Mouse (Mus musculus): ENCODE data around the gene Sardh. TPM values are rescaled to one million over a fixed set of nuclear protein-coding genes. Genes with fewer than 3 reads are reported as not detected.

The Sardh gene
- polyA plus RNA-seq, 1 experiment from 2014 or later, result 4.8 TPM

DNA sequence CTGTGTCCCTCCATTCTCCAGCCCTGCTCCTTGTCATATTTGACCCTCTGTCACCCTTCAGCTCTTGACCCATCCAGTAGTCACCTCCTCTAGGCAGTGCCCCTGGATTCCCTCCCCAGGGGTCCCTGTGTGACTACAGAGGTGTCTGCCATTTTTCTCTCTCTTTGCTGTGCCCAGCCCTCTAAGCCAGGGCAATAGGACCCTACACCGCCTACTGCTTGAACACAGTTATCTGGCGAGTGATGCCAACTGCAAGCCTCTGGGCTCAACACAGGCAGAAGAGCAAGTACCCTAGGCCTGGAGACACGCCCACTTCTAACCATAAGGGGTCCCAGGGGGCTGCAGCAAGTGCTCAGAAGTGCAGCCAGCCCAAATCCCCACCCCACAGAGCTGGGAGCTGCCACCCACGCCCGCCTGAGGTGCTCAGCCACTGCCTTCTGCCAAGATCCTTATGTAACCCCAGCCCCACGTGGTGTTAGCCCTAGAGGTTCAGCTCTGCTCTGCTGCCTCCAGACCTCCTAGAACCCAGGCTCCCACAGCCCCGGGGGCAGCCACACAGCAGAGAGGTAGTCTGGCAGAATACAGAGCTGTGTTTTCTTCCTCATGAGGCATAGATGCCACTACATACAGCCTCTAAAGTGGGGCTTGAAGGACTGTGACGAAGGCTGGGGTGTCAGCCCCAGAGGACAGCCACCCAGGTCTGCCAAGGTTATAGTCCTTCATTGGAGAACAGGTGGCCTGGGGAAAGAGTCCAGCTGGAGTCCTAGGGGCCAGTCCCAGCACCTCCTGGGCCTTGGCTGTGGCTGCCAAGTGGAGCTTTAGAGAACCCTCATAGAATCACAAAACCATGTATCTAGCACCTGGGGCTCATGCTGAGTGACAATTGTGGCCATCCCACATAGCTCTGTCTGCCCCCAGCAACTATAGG lies 35.9 kb downstream of the Sardh start:
- Histone ChIP-seq H3K36me3 (ENCODE audit: control insufficient read depth, insufficient read depth, low read length) (no peaks in the 10 kb centered on the region), H3K27me3 (ENCODE audit: control insufficient read depth, insufficient read depth, low read depth, low read length) (no peaks in the 10 kb centered on the region), H3K4me3 (ENCODE audit: low read depth, low read length) (no peak overlapping the region), H3K9me3 (replicated peaks; ENCODE audit: control insufficient read depth, low read length, poor library complexity, severe bottlenecking) (no peaks in the 10 kb centered on the region), H3K4me2 (ENCODE audit: low read length) (no peak overlapping the region), H3K27ac (ENCODE audit: low read length) (no peak overlapping the region), H3K9ac (ENCODE audit: low read depth, low read length) (no peak overlapping the region), H3K4me1 (ENCODE audit: control insufficient read depth, insufficient read depth, low read length) (no peaks in the 10 kb centered on the region)
- ATAC-seq, result no peak
- 71% methylated on average over 8 of the region's 8 CpGs for WGBS

DNA sequence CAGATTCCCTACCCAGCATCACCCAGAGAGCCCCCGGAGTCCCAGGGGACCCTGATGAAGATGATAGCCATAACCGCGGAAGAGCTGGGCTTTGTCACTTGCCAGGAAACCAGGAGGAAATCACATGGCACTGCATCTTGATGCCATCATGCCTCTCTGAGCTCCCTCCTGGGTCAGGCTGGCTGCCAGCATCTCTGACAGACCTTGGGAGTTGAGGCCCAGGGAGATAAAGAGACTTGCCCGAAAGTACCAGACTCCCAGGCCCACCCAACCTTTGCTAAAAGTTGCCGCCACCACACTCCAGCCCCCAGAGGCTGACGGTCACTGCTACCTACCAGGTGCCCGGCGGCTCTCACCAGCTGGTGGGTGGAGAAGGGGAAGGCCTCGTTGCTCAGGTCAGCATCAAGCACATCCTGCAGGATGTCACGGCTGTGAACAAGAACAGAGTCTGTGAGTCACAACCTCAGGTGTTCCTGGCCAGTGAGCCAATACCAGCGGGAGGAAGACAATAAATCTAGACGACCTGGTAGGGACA lies 37.4 kb downstream of the Sardh start:
- Histone ChIP-seq H3K27me3 (ENCODE audit: control insufficient read depth, insufficient read depth, low read depth, low read length) (no peaks in the 10 kb centered on the region), H3K4me1 (ENCODE audit: control insufficient read depth, insufficient read depth, low read length) (no peaks in the 10 kb centered on the region), H3K9ac (ENCODE audit: low read depth, low read length) (no peak overlapping the region), H3K4me3 (ENCODE audit: low read depth, low read length) (no peak overlapping the region), H3K4me2 (ENCODE audit: low read length) (no peak overlapping the region), H3K9me3 (replicated peaks; ENCODE audit: control insufficient read depth, low read length, poor library complexity, severe bottlenecking) (no peaks in the 10 kb centered on the region), H3K36me3 (ENCODE audit: control insufficient read depth, insufficient read depth, low read length) (no peaks in the 10 kb centered on the region), H3K27ac (ENCODE audit: low read length) (no peak overlapping the region)
- ATAC-seq, result no peak
- 82% methylated on average over 12 of the region's 12 CpGs for WGBS

DNA sequence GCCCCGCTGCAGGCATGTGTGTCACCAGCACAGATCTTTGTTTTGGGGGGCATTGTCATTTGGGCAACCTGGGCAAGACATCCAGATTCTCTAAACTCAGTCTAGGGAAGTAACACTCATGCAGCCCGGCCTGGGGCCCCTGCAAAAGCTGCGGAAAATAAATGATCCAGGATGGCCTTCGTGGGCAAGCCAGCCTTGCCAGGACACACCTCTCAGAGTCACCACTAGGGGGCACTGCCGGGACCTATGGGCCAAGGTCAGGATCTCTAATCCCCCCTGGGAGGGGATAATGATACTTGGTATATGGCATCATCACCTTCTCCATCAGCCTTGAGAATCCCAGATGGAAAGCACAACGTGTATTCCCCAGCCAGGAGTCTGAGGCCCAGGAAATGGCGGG lies 37.9 kb downstream of the Sardh start:
- no peak for ATAC-seq
- H3K4me2 ChIP-seq (ENCODE audit: low read length), result no peak overlapping the region
- 62% methylated on average over 7 of the region's 7 CpGs for WGBS

DNA sequence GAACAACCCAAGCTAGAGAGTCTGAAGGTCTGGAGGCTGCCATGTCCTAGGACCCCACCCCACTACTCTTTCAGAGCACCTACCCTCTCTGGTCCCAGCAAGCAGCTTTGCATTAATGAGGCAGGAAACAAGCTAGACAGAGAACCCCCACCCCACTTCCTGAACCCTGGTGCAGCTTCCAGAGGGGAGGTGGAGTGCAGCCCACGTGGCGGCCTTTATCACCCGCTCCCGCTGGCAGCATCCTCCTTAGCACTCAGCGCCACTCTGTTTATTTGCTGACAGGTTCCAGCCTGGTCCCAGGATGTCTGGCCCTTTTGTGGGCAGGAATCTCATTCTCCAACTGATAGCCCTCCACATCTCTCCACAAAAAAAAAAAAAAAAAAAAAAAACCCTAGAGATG lies 38.3 kb downstream of the Sardh start:
- H3K27ac ChIP-seq (ENCODE audit: low read length), result no peak overlapping the region
- 66% methylated on average over 5 of the region's 5 CpGs for WGBS
- ATAC-seq, result no peak

More for the DNA sequence above, 37.9 kb downstream of the Sardh start:
- H3K36me3 ChIP-seq (ENCODE audit: control insufficient read depth, insufficient read depth, low read length), result no peaks in the 10 kb centered on the region
- H3K4me3 ChIP-seq (ENCODE audit: low read depth, low read length), result no peak overlapping the region
- H3K27ac ChIP-seq (ENCODE audit: low read length), result no peak overlapping the region
- H3K27me3 ChIP-seq (ENCODE audit: control insufficient read depth, insufficient read depth, low read depth, low read length), result no peaks in the 10 kb centered on the region
- H3K4me1 ChIP-seq (ENCODE audit: control insufficient read depth, insufficient read depth, low read length), result no peaks in the 10 kb centered on the region
- no peaks in the 10 kb centered on the region for H3K9me3 ChIP-seq (replicated peaks; ENCODE audit: control insufficient read depth, low read length, poor library complexity, severe bottlenecking)
- H3K9ac ChIP-seq (ENCODE audit: low read depth, low read length), result no peak overlapping the region

DNA sequence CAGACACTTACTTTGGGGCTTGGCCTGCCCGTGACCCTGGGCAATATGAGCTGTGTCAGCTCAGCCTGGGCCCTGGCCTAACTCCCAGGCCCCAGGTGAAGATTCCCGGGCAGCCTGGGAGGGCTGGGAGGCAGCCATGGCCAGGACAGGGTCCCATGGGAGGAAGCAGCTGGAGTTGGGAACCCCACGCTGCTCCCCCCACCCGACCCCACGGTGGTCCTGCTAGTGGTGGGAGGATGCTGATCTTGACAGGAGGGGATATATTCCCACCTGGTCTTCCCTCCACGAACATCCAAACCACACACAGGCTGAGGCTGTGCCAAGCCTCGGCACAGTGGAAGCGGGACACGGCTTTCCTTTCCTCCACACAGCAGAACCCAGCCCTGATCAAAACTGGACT lies 38.8 kb downstream of the Sardh start:
- no peak for ATAC-seq
- Histone ChIP-seq H3K27ac (ENCODE audit: low read length) (no peak overlapping the region), H3K27me3 (ENCODE audit: control insufficient read depth, insufficient read depth, low read depth, low read length) (no peaks in the 10 kb centered on the region), H3K4me2 (ENCODE audit: low read length) (no peak overlapping the region), H3K9me3 (replicated peaks; ENCODE audit: control insufficient read depth, low read length, poor library complexity, severe bottlenecking) (no peaks in the 10 kb centered on the region), H3K4me3 (ENCODE audit: low read depth, low read length) (no peak overlapping the region), H3K36me3 (ENCODE audit: control insufficient read depth, insufficient read depth, low read length) (no peaks in the 10 kb centered on the region), H3K9ac (ENCODE audit: low read depth, low read length) (no peak overlapping the region), H3K4me1 (ENCODE audit: control insufficient read depth, insufficient read depth, low read length) (no peaks in the 10 kb centered on the region)
- 84% methylated on average over 9 of the region's 9 CpGs for WGBS

More for the DNA sequence above, 38.3 kb downstream of the Sardh start:
- H3K9me3 ChIP-seq (replicated peaks; ENCODE audit: control insufficient read depth, low read length, poor library complexity, severe bottlenecking), result no peaks in the 10 kb centered on the region
- H3K9ac ChIP-seq (ENCODE audit: low read depth, low read length), result no peak overlapping the region
- H3K4me1 ChIP-seq (ENCODE audit: control insufficient read depth, insufficient read depth, low read length), result no peaks in the 10 kb centered on the region
- H3K4me3 ChIP-seq (ENCODE audit: low read depth, low read length), result no peak overlapping the region
- no peaks in the 10 kb centered on the region for H3K36me3 ChIP-seq (ENCODE audit: control insufficient read depth, insufficient read depth, low read length)
- no peaks in the 10 kb centered on the region for H3K27me3 ChIP-seq (ENCODE audit: control insufficient read depth, insufficient read depth, low read depth, low read length)
- H3K4me2 ChIP-seq (ENCODE audit: low read length), result no peak overlapping the region

DNA sequence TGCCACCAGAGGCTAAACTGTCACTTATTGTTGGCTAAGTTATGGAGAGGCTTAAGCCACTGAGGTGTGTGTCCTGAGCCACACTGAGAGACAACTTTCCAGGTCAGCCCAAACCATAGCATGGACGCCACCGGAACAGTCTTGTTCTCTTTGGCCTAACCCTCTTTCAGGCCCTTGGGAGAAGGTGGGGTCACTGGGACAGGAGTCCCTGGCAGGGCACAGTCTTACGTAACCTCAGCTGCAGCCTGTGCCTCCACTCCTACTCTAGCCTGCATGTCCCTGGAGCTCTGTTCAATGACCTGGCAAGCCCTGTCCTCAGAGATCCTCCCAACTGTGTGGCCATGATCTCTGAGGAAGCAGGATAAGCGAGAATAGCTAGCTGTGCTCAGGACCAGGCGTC lies 41.0 kb downstream of the Sardh start:
- Histone ChIP-seq H3K9me3 (replicated peaks; ENCODE audit: control insufficient read depth, low read length, poor library complexity, severe bottlenecking) (no peaks in the 10 kb centered on the region), H3K4me3 (ENCODE audit: low read depth, low read length) (no peak overlapping the region), H3K4me1 (ENCODE audit: control insufficient read depth, insufficient read depth, low read length) (no peaks in the 10 kb centered on the region), H3K4me2 (ENCODE audit: low read length) (no peak overlapping the region), H3K27me3 (ENCODE audit: control insufficient read depth, insufficient read depth, low read depth, low read length) (no peaks in the 10 kb centered on the region), H3K36me3 (ENCODE audit: control insufficient read depth, insufficient read depth, low read length) (no peaks in the 10 kb centered on the region), H3K27ac (ENCODE audit: low read length) (no peak overlapping the region), H3K9ac (ENCODE audit: low read depth, low read length) (no peak overlapping the region)
- WGBS, result 86% methylated on average over 5 of the region's 5 CpGs
- ATAC-seq, result no peak

DNA sequence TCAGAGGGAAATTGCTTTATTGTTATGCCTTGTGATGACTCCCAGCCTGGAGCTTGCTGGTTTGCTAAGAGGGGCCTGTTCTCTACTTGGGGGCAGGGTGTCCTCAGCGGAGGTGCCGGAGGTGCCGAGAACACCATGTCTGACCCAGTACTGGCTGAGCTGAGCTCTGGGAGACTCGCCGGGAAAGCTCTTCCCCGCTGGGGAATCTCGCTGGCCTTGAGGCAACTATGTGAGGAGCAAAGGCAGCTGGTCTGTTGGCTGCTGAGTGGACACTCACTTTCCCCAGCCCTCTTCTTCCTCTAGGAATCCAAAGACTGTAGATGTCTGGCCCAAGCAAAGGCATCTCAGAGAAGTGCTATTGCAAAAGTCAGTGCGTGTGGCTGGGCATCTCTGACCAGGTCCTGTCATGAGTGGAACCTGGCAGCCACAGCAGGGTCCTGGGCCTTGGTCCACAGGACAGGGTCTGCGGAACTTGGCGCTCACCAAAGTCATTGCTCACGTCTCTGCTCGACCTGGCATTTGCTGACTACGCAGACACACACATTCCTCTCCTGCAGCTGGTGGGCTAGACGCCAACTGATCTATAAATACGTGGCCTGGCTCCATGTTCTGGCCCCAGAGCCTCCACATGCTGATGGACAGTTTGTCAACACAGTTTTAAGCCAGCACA lies 41.9 kb downstream of the Sardh start:
- Histone ChIP-seq H3K36me3 (ENCODE audit: control insufficient read depth, insufficient read depth, low read length) (no peaks in the 10 kb centered on the region), H3K4me3 (ENCODE audit: low read depth, low read length) (no peak overlapping the region), H3K4me1 (ENCODE audit: control insufficient read depth, insufficient read depth, low read length) (no peaks in the 10 kb centered on the region), H3K27ac (ENCODE audit: low read length) (no peak overlapping the region), H3K27me3 (ENCODE audit: control insufficient read depth, insufficient read depth, low read depth, low read length) (no peaks in the 10 kb centered on the region), H3K9ac (ENCODE audit: low read depth, low read length) (no peak overlapping the region), H3K4me2 (ENCODE audit: low read length) (no peak overlapping the region), H3K9me3 (replicated peaks; ENCODE audit: control insufficient read depth, low read length, poor library complexity, severe bottlenecking) (no peaks in the 10 kb centered on the region)
- 82% methylated on average over 15 of the region's 15 CpGs for WGBS
- ATAC-seq, result no peak

DNA sequence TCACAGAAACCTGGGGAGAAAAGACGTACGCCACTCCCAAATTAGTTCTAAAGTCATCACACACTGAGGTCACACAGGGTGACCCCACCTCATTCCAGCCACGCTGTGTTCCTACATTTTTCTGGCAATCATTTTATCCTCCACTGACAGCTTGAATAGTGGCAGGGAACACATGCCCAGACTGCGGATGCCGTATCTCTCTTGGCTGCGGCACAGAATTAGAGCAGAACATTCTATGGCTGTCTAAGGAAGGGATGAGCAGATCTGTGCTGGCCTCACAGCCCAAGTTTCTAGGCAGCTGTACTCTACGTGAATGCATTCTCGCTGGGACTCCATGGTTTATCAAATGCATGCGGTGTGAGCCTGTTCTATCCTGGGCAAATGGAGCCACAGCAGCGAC lies 42.5 kb downstream of the Sardh start:
- Histone ChIP-seq H3K36me3 (ENCODE audit: control insufficient read depth, insufficient read depth, low read length) (no peaks in the 10 kb centered on the region), H3K9me3 (replicated peaks; ENCODE audit: control insufficient read depth, low read length, poor library complexity, severe bottlenecking) (no peaks in the 10 kb centered on the region), H3K4me2 (ENCODE audit: low read length) (no peak overlapping the region), H3K27me3 (ENCODE audit: control insufficient read depth, insufficient read depth, low read depth, low read length) (no peaks in the 10 kb centered on the region), H3K9ac (ENCODE audit: low read depth, low read length) (no peak overlapping the region), H3K4me1 (ENCODE audit: control insufficient read depth, insufficient read depth, low read length) (no peaks in the 10 kb centered on the region), H3K27ac (ENCODE audit: low read length) (no peak overlapping the region), H3K4me3 (ENCODE audit: low read depth, low read length) (no peak overlapping the region)
- ATAC-seq, result no peak
- 67% methylated on average over 10 of the region's 10 CpGs for WGBS

DNA sequence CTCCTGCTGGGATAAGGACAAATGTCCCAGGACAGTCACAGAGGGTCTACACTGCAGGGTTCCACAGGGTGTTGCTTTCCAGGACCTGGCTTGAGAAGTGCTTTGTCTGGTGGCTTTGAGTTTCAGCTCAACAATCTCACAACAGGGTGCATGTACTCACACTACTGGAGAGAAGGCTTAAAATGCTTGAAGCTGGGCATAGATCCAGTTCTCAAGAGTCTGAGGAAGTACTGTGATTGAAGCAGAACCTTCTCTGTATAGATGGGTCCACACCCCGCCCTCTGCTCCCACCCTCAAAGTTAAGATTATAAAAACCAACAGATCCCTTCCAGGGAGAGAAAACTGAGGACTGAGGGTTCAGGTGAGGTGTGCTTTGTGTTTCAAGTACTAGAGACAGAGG lies 47.6 kb downstream of the Sardh start:
- H3K27ac ChIP-seq (ENCODE audit: low read length), result no peak overlapping the region
- H3K4me1 ChIP-seq (ENCODE audit: control insufficient read depth, insufficient read depth, low read length), result no peaks in the 10 kb centered on the region
- no peak for ATAC-seq
- no peaks in the 10 kb centered on the region for H3K27me3 ChIP-seq (ENCODE audit: control insufficient read depth, insufficient read depth, low read depth, low read length)
- no peaks in the 10 kb centered on the region for H3K36me3 ChIP-seq (ENCODE audit: control insufficient read depth, insufficient read depth, low read length)
- H3K4me3 ChIP-seq (ENCODE audit: low read depth, low read length), result no peak overlapping the region
- WGBS, result 57% methylated on average over 1 of the region's 1 CpGs
- no peak overlapping the region for H3K9ac ChIP-seq (ENCODE audit: low read depth, low read length)
- H3K9me3 ChIP-seq (replicated peaks; ENCODE audit: control insufficient read depth, low read length, poor library complexity, severe bottlenecking), result no peaks in the 10 kb centered on the region
- no peak overlapping the region for H3K4me2 ChIP-seq (ENCODE audit: low read length)
